Mouse (Mus musculus) midbrain, embryonic 14.5 days (tissue): ENCODE results near the gene Tnfrsf25. TPM values are rescaled to one million over a fixed set of nuclear protein-coding genes. Genes with fewer than 3 reads are reported as not detected.

ENCODE experiments used
- ATAC-seq: fragments of 200-750 bp; cut with Nextera tagmentation; 2 replicates; pipeline ENCODE4 v1.8.0; 2017; ENCODE audit warnings: moderate number of reproducible peaks, moderate library complexity; ENCODE audit not compliant: low FRiP score, low TSS enrichment
- DNase-seq: peaks from one replicate; pipeline ENCODE4 v3.0.0-alpha.2; 2015
- H3K27ac ChIP-seq: fragments of 300-500 bp; sonication (generic); replicated peaks from 2 replicates; pipeline ENCODE4 v1.5.1; 2014; ENCODE audit warnings: mild to moderate bottlenecking, low read depth, low read length, moderate library complexity
- H3K27me3 ChIP-seq: fragments of 300-500 bp; sonication (generic); 2 replicates; pipeline ENCODE4 v1.6.1; 2014; ENCODE audit warnings: low read length, control low read depth, mixed read lengths; ENCODE audit not compliant: control insufficient read depth, insufficient read depth
- H3K36me3 ChIP-seq: fragments of 300-500 bp; sonication (generic); 2 replicates; pipeline ENCODE4 v1.6.1; 2014; ENCODE audit warnings: low read length, control low read depth; ENCODE audit not compliant: control insufficient read depth, insufficient read depth
- H3K4me1 ChIP-seq: fragments of 300-500 bp; sonication (generic); 2 replicates; pipeline ENCODE4 v1.6.1; 2014; ENCODE audit warnings: mild to moderate bottlenecking, antibody characterized with exemption, low read length, control low read depth; ENCODE audit not compliant: control insufficient read depth, insufficient read depth
- H3K4me2 ChIP-seq: fragments of 300-500 bp; sonication (generic); 2 replicates; pipeline ENCODE4 v1.6.1; 2014; ENCODE audit warnings: mild to moderate bottlenecking, low read length, moderate library complexity
- H3K4me3 ChIP-seq: fragments of 300-500 bp; sonication (generic); replicated peaks from 2 replicates; pipeline ENCODE4 v1.5.1; 2014; ENCODE audit warnings: low read depth, low read length
- H3K9ac ChIP-seq: fragments of 300-500 bp; sonication (generic); replicated peaks from 2 replicates; pipeline ENCODE4 v1.6.1; 2014; ENCODE audit warnings: mild to moderate bottlenecking, low read length, moderate library complexity
- H3K9me3 ChIP-seq: fragments of 300-500 bp; sonication (generic); 2 replicates; pipeline ENCODE4 v1.6.1; 2016; ENCODE audit warnings: low read length, control low read depth, mixed read lengths; ENCODE audit not compliant: control insufficient read depth
- WGBS: fragments of 180-500 bp; shearing (Covaris S2); extraction: QIAGEN DNeasy Blood & Tissue Kit; methylation state at CpG from one replicate; pipeline ENCODE4 v1.1.7; 2014; 5-methylcytosine and 5-hydroxymethylcytosine counted together
- polyA plus RNA-seq: library from polyadenylated mRNA; unstranded; fragments of >200 nt; fragmentation: Nextera tagmentation; extraction: Ambion mirVana; gene quantifications from 2 replicates; pipeline ENCODE4 v1.2.1, GENCODE M21; 2014

The Tnfrsf25 gene
- polyA plus RNA-seq, 1 experiment from 2014 or later = 1.2 TPM

DNA sequence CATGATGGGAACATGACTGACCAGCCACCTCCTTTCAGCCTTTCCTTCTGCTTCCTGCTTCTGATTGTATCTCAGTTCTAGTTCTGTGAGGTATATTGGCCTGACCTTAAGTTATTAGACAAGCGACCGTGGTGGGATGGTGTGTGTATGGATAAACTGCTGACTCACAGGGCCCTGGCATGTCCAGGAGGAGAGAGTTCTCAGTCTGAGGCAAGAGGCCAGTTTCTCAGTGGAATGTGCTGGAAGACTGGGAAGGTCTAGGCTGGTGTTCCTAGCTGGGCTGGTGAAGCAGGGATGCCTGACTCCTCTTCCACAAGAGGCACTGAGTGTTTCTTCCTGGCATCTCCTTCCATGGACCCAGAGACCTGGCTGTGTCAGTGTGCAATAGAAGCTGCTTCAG lies 47.0 kb downstream of the Tnfrsf25 start:
- 89% methylated on average over 2 of the region's 2 CpGs for WGBS
- DNase-seq (no peak), ATAC-seq (no peak)
- Histone ChIP-seq H3K27me3 (peaks cover 49% of the 10 kb centered on the region), H3K9me3 (no peaks in the 10 kb centered on the region), H3K36me3 (no peaks in the 10 kb centered on the region), H3K4me2 (no peak overlapping the region), H3K4me1 (0 out of 2 replicates have a peak, but pooled peaks cover 5% of the 10 kb centered on the region), H3K27ac (no peak overlapping the region), H3K4me3 (no peak overlapping the region), H3K9ac (no peak overlapping the region)

DNA sequence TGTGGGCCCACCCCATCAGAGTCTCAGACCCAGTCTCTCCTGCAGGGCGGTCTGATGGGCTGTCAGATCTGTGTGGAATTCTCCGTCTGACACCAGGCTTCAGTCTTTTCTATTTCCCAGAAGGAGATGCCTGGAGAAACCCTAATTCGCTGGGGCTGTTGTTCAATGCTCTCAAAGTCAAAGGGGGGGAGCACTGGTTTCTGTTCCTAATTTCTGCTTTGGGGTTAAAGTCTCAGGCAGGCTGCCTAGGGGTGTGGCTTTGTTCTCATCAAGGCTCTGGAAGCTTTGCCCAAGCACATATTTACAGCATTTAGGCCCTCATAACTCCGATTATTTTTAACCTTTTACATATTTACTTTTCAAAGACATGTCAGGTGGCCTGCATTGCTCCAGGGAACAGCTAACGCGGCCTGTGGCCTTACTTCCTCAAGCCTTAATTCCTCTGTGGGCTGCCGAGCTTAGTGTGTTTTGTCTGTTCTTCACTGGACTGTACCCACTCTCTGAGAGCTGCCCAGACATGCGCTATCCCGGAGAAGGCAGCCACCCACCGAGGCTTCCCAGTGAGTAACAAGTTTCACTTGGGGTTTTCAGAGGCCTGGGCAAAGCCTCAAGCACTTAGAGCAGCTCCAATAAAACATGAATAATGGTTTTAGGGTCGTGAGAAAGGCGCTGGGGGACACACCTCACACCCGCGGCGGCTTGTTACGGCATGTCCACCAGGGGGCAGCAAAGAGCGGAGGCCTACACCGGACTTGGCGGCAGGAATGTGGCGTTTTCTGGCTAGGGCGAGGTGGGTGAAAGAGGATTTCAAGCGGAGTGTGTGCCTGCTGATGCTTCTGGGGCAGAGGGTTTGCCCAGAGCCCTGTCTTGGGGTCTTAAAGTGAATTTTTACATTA lies 49.5 kb downstream of the Tnfrsf25 start:
- no peaks in the 10 kb centered on the region for H3K9me3 ChIP-seq
- H3K27ac ChIP-seq = no peak overlapping the region
- peak; percentile 76 for DNase-seq
- H3K4me1 ChIP-seq = no peaks in the 10 kb centered on the region
- H3K9ac ChIP-seq = no peak overlapping the region
- no peak for ATAC-seq
- 25% methylated on average over 22 of the region's 22 CpGs for WGBS
- H3K4me2 ChIP-seq = no peak overlapping the region
- H3K27me3 ChIP-seq = peaks cover 24% of the 10 kb centered on the region
- no peaks in the 10 kb centered on the region for H3K36me3 ChIP-seq
- no peak overlapping the region for H3K4me3 ChIP-seq

DNA sequence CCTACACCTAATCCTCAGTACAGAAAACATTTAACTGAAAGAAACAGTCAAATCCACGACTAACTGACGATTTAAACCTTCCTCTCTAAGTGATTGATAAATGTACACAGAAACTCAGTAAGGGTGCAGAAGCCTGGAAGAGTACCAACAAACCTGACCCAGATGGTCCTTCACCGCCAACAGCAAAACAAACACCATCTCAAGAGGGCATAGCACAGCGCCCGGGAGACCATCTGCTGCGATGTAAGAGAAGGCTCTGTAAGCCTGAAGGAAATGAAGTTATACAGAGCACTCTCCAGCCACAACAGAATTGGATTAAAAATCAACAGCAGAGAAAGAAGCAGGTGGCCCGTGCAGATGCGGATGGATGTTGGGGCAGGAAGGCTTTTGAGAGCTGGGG lies 52.3 kb downstream of the Tnfrsf25 start:
- ATAC-seq = no peak
- Histone ChIP-seq H3K9me3 (no peaks in the 10 kb centered on the region), H3K27me3 (no peaks in the 10 kb centered on the region), H3K9ac (no peak overlapping the region), H3K36me3 (no peaks in the 10 kb centered on the region), H3K27ac (no peak overlapping the region), H3K4me1 (no peaks in the 10 kb centered on the region), H3K4me2 (no peak overlapping the region), H3K4me3 (no peak overlapping the region)
- peak; percentile 54 for DNase-seq
- WGBS = 47% methylated on average over 8 of the region's 8 CpGs

DNA sequence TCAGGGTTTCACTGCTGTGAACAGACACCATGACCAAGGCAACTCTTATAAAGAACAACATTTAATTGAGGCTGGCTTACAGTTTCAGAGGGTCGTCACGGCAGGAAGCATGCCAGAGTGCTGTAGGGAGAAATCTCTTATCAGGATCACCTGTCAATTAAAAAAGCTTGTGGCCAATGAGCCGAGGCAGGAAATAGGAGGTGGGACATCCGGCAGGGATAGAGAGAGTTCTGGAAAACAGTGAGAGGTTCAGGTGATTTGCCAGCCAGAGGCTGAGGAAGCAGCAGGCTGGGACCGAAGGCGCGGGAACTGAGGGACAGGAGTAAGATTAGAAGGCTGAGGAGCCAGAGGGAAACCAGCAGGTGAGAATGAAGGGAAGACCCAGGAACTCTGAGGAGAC lies 53.4 kb downstream of the Tnfrsf25 start:
- no peaks in the 10 kb centered on the region for H3K9me3 ChIP-seq
- WGBS = 84% methylated on average over 7 of the region's 7 CpGs

More for the DNA sequence above, 53.4 kb downstream of the Tnfrsf25 start:
- no peaks in the 10 kb centered on the region for H3K36me3 ChIP-seq
- H3K9ac ChIP-seq = no peak overlapping the region
- H3K27ac ChIP-seq = no peak overlapping the region
- no peak overlapping the region for H3K4me2 ChIP-seq
- no peaks in the 10 kb centered on the region for H3K4me1 ChIP-seq
- H3K4me3 ChIP-seq = no peak overlapping the region
- peaks cover 4% of the 10 kb centered on the region; the same call in 1 of the 2 replicates for H3K27me3 ChIP-seq
- DNase-seq (no peak), ATAC-seq (no peak)

Other genes starting within 250 kb of the Tnfrsf25 start
- 69.2 and 75.2 TPM in 2 replicates for gene Dnajc11, start 182.2 kb upstream of the Tnfrsf25 start, polyA plus RNA-seq
- 23.1 and 31.2 TPM in 2 replicates for gene Thap3, start 126.9 kb upstream of the Tnfrsf25 start, polyA plus RNA-seq
- gene Phf13, start 119.7 kb upstream of the Tnfrsf25 start, polyA plus RNA-seq = 16.9 and 19.0 TPM in 2 replicates
- gene Klhl21, start 107.1 kb upstream of the Tnfrsf25 start, polyA plus RNA-seq = 1.5 and 1.6 TPM in 2 replicates
- 19.7 and 21.8 TPM in 2 replicates for gene Zbtb48, start 88.3 kb upstream of the Tnfrsf25 start, polyA plus RNA-seq
- gene Tas1r1, start 77.4 kb upstream of the Tnfrsf25 start, polyA plus RNA-seq = 1.2 and 1.3 TPM in 2 replicates
- gene Nol9, start 76.6 kb upstream of the Tnfrsf25 start, polyA plus RNA-seq = 21.1 and 25.8 TPM in 2 replicates
- gene Plekhg5, start 43.4 kb upstream of the Tnfrsf25 start, polyA plus RNA-seq = 7.0 and 8.0 TPM in 2 replicates
- not detected in 2 replicates for gene Espn, start 36.4 kb downstream of the Tnfrsf25 start, polyA plus RNA-seq
- gene Hes2, start 42.9 kb downstream of the Tnfrsf25 start, polyA plus RNA-seq = not detected in 2 replicates
- gene Acot7, start 62.2 kb downstream of the Tnfrsf25 start, polyA plus RNA-seq = 276 and 368 TPM in 2 replicates
- 14.0 and 15.2 TPM in 2 replicates for gene Gpr153, start 158.3 kb downstream of the Tnfrsf25 start, polyA plus RNA-seq
- 0.39 and 1.2 TPM in 2 replicates for gene Hes3, start 175.7 kb downstream of the Tnfrsf25 start, polyA plus RNA-seq
- 14.9 and 23.7 TPM in 2 replicates for gene Icmt, start 181.3 kb downstream of the Tnfrsf25 start, polyA plus RNA-seq
- gene Rnf207, start 203.1 kb downstream of the Tnfrsf25 start, polyA plus RNA-seq = 4.2 and 6.9 TPM in 2 replicates
- 165 and 174 TPM in 2 replicates for gene Rpl22, start 209.8 kb downstream of the Tnfrsf25 start, polyA plus RNA-seq
- gene Chd5, start 222.7 kb downstream of the Tnfrsf25 start, polyA plus RNA-seq = 38.4 and 53.5 TPM in 2 replicates